Mouse (Mus musculus) intestine, embryonic 16.5 days (tissue): ENCODE measurements at regions not wholly inside any gene's neighbourhood (a gene's known extent, or its start where the extent isn't known, plus 50 kb on each side); places are given as distances from the start of the nearest gene placed in this dataset.
A peak's percentile ranks its signal among the peaks of the same experiment; 100 is the strongest.

Experiments used
- ATAC-seq: fragments of 200-750 bp; cut with Nextera tagmentation; 2 replicates; pipeline ENCODE4 v1.8.0; 2017; ENCODE audit warnings: moderate TSS enrichment, moderate library complexity
- H3K27ac ChIP-seq: fragments of 300-500 bp; sonication (generic); 2 replicates; pipeline ENCODE4 v1.5.1; 2014; ENCODE audit warnings: mild to moderate bottlenecking, low read length
- H3K27me3 ChIP-seq: fragments of 300-500 bp; sonication (generic); replicated peaks from 2 replicates; pipeline ENCODE4 v1.6.1; 2014; ENCODE audit warnings: low read length, control low read depth, mixed read lengths; ENCODE audit not compliant: control insufficient read depth, insufficient read depth
- H3K36me3 ChIP-seq: fragments of 300-500 bp; sonication (generic); 2 replicates; pipeline ENCODE4 v1.6.1; 2014; ENCODE audit warnings: low read length, control low read depth; ENCODE audit not compliant: control insufficient read depth, insufficient read depth
- H3K4me1 ChIP-seq: fragments of 300-500 bp; sonication (generic); 2 replicates; pipeline ENCODE4 v1.6.1; 2014; ENCODE audit warnings: low read length, control low read depth, mixed read lengths; ENCODE audit not compliant: control insufficient read depth, insufficient read depth
- H3K4me2 ChIP-seq: fragments of 300-500 bp; sonication (generic); 2 replicates; pipeline ENCODE4 v1.6.1; 2014; ENCODE audit warnings: low read depth, low read length, control low read depth
- H3K4me3 ChIP-seq: fragments of 300-500 bp; sonication (generic); 2 replicates; pipeline ENCODE4 v1.5.1; 2014; ENCODE audit warnings: mild to moderate bottlenecking, low read length
- H3K9ac ChIP-seq: fragments of 300-500 bp; sonication (generic); 2 replicates; pipeline ENCODE4 v1.6.1; 2014; ENCODE audit warnings: low read depth, low read length
- H3K9me3 ChIP-seq: fragments of 300-500 bp; sonication (generic); 2 replicates; pipeline ENCODE4 v1.6.1; 2016; ENCODE audit warnings: low read length, control low read depth; ENCODE audit not compliant: control insufficient read depth
- WGBS: fragments of 180-500 bp; shearing (Covaris S2); extraction: QIAGEN DNeasy Blood & Tissue Kit; methylation state at CpG from one replicate; pipeline ENCODE4 v1.1.7; 2014; 5-methylcytosine and 5-hydroxymethylcytosine counted together

DNA sequence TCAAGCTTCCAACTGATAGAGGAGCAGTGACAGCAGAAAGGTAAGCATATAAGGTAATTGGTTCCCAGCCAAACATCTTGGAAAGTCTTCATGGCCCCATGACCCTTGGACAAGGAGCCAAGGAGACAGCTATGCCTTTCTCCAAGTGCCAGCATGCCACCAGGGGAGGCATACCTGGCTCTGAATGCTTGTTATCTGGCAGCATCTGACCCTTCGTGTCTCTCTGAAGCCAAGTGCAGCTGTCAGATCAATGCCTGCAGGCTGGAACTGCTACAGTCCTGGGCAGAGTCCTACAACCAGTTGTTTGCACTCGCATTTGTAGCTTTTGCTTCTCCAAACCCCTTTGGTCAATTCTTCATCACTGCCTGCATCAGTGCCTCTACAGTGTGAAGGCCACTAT, 309.3 kb upstream of the Ppargc1a start:
- no peak overlapping the region for H3K27ac ChIP-seq
- WGBS: 82% methylated on average over 2 of the region's 2 CpGs
- no peaks in the 10 kb centered on the region for H3K27me3 ChIP-seq
- no peak for ATAC-seq
- H3K36me3 ChIP-seq: no peaks in the 10 kb centered on the region
- H3K4me3 ChIP-seq: no peak overlapping the region
- H3K4me1 ChIP-seq: no peaks in the 10 kb centered on the region
- no peak overlapping the region for H3K4me2 ChIP-seq
- H3K9ac ChIP-seq: no peak overlapping the region
- no peaks in the 10 kb centered on the region for H3K9me3 ChIP-seq

DNA sequence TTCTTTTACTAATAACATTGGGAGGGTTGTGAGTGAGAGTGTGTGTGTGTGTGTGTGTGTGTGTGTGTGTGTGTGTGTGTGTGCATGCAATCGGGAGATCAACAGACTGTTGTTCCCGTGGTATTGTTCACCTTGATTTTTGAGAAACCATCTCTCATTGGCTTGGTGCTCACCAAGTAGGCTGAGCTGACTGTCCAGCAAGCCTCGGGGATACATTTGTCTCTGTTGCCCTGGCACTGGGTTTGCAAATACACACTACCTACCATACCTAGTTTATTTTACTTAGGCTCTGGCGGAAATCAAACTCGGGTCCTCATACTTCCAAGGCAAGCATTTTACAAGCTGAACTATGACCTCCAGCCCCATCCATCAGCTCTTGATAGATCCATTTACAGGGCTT, 306.0 kb upstream of the Ppargc1a start:
- H3K4me2 ChIP-seq: no peak overlapping the region
- ATAC-seq: no peak
- H3K4me1 ChIP-seq: no peaks in the 10 kb centered on the region
- no peak overlapping the region for H3K4me3 ChIP-seq
- WGBS: 70% methylated on average over 5 of the region's 5 CpGs
- no peaks in the 10 kb centered on the region for H3K36me3 ChIP-seq
- no peak overlapping the region for H3K9ac ChIP-seq
- no peak overlapping the region for H3K27ac ChIP-seq
- no peaks in the 10 kb centered on the region for H3K9me3 ChIP-seq
- no peaks in the 10 kb centered on the region for H3K27me3 ChIP-seq

DNA sequence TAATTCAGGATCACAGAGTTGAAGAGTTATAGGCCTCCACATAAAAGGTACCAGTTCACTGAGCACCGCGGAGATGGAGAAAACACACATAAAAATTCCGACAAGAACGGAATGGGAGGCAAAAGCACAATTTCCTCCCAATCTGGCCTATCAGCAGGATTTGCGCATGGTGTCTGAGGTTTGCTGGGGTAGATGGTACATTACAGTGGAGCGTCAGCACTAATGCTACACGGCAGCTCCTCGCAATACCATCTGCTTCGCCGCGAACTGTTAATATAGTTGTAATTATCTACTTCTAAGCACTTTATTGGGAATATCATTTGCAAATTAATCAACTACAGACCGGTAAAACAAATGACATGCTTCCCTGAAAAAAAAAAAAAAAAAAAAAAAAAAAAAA, 304.2 kb upstream of the Ppargc1a start:
- H3K4me3 ChIP-seq: no peak overlapping the region

GRCm38 (mm10) chr5:51868223-51868713, 300.7 kb upstream of the Ppargc1a start:
- 52% methylated on average over 18 of the region's 18 CpGs for WGBS
- Histone ChIP-seq H3K36me3 (no peaks in the 10 kb centered on the region), H3K9ac (no peak overlapping the region), H3K9me3 (no peaks in the 10 kb centered on the region), H3K4me2 (0 out of 2 replicates have a peak overlapping the region, but pooled peaks have one; percentile 22), H3K4me1 (no peaks in the 10 kb centered on the region), H3K4me3 (no peak overlapping the region), H3K27ac (no peak overlapping the region), H3K27me3 (no peaks in the 10 kb centered on the region)
- ATAC-seq: no peak

More for the DNA sequence above, 304.2 kb upstream of the Ppargc1a start:
- ATAC-seq: no peak
- Histone ChIP-seq H3K9ac (no peak overlapping the region), H3K36me3 (no peaks in the 10 kb centered on the region), H3K27ac (no peak overlapping the region), H3K4me1 (no peaks in the 10 kb centered on the region), H3K9me3 (no peaks in the 10 kb centered on the region), H3K4me2 (no peak overlapping the region), H3K27me3 (no peaks in the 10 kb centered on the region)
- 92% methylated on average over 12 of the region's 12 CpGs for WGBS

DNA sequence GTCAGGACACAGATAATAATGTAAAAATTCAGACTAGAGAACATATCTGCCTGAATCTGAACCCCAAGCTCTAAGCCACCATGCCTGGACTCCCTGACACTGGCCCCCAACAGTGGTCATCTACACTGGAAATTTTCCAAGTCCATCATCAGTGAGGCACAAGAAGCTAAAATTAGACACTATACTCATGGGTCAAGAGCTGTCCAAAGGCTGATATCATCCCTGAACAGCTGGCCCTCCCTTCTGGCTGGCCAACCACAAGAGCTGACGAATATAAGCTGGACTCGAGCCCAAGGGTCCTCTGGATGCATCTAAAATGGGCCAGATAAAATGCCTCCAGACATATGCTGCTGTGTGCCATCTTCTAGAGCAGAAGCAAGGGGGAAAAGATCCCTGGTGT, 298.5 kb upstream of the Ppargc1a start:
- Histone ChIP-seq H3K27me3 (no peaks in the 10 kb centered on the region), H3K9me3 (no peaks in the 10 kb centered on the region), H3K27ac (no peak overlapping the region), H3K4me1 (no peaks in the 10 kb centered on the region), H3K36me3 (no peaks in the 10 kb centered on the region), H3K4me2 (no peak overlapping the region), H3K4me3 (no peak overlapping the region), H3K9ac (no peak overlapping the region)
- 76% methylated on average over 2 of the region's 2 CpGs for WGBS
- no peak for ATAC-seq

DNA sequence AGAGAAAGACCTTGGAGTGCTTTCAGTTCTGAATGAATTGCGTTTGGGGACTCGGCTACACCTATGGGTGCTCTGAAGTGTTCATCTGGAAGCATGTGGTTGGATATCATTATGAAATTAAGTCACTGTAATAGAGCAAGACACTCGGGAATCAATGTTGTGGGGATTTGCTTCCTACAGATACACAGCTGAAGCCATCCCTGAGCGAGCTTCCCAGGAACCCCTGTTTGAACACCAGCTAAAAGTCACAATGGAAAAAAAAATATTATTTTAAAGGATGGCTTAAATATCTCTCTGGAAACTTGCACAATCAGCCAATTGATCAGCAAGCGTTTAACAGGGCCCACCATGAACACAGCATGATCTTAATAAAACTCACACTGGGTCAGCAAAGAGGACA, 293.0 kb upstream of the Ppargc1a start:
- Histone ChIP-seq H3K9ac (no peak overlapping the region), H3K4me1 (no peaks in the 10 kb centered on the region), H3K4me3 (no peak overlapping the region), H3K27me3 (no peaks in the 10 kb centered on the region), H3K27ac (no peak overlapping the region), H3K36me3 (no peaks in the 10 kb centered on the region), H3K9me3 (no peaks in the 10 kb centered on the region), H3K4me2 (no peak overlapping the region)
- WGBS: 91% methylated on average over 5 of the region's 5 CpGs
- no peak for ATAC-seq

DNA sequence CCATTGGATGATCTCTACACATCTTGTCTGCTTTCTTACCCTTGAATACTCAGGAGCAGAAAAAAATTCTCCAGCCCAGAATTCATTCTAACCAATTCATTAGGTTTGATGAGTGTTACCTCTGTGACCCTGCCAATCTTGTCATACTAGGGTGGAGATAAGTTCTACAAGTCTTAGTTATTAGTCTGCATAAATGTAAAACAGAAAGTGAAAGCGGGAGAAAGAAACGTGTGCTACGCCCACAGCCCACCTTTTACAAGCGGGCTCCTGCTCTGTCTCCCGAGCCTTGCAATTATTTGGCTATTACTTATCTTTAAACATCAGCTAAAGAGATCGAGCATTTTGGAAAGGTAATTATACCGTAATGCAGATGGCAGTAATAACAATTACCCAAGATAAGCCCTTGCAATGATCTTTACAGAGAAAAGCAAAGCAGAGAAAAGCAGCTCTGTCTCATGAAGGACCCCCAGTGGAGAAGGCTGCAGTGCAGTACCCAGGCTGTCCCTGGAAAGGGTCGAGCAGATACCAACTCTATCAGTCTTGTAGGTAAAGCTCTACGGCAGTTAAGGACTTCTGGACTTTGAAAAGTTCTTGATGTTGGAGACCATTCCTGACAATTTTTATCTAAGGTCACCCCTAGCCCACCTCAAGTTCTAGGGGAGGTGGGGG, 286.1 kb upstream of the Ppargc1a start:
- no peak for ATAC-seq
- peak overlapping the region; percentile 31 for H3K4me3 ChIP-seq

GRCm38 (mm10) chr5:51850091-51850490, 282.6 kb upstream of the Ppargc1a start:
- H3K4me1 ChIP-seq: no peaks in the 10 kb centered on the region
- no peak overlapping the region for H3K4me3 ChIP-seq
- H3K9ac ChIP-seq: no peak overlapping the region
- no peak overlapping the region for H3K4me2 ChIP-seq
- H3K9me3 ChIP-seq: no peaks in the 10 kb centered on the region
- H3K27ac ChIP-seq: no peak overlapping the region
- ATAC-seq: no peak
- H3K36me3 ChIP-seq: no peaks in the 10 kb centered on the region
- no peaks in the 10 kb centered on the region for H3K27me3 ChIP-seq
- 81% methylated on average over 9 of the region's 9 CpGs for WGBS

More for the DNA sequence above, 286.1 kb upstream of the Ppargc1a start:
- peak overlapping the region; percentile 32 for H3K4me2 ChIP-seq
- no peak overlapping the region for H3K27ac ChIP-seq
- no peaks in the 10 kb centered on the region for H3K36me3 ChIP-seq
- no peaks in the 10 kb centered on the region for H3K9me3 ChIP-seq
- WGBS: 44% methylated on average over 9 of the region's 9 CpGs
- no peaks in the 10 kb centered on the region for H3K27me3 ChIP-seq
- no peaks in the 10 kb centered on the region for H3K4me1 ChIP-seq
- H3K9ac ChIP-seq: no peak overlapping the region

GRCm38 (mm10) chr5:51849236-51849635, 281.7 kb upstream of the Ppargc1a start:
- H3K4me2 ChIP-seq: no peak overlapping the region
- H3K9ac ChIP-seq: no peak overlapping the region
- no peaks in the 10 kb centered on the region for H3K27me3 ChIP-seq
- 79% methylated on average over 5 of the region's 5 CpGs for WGBS
- no peaks in the 10 kb centered on the region for H3K36me3 ChIP-seq
- ATAC-seq: no peak
- no peak overlapping the region for H3K27ac ChIP-seq
- H3K4me3 ChIP-seq: no peak overlapping the region
- no peaks in the 10 kb centered on the region for H3K4me1 ChIP-seq
- no peaks in the 10 kb centered on the region for H3K9me3 ChIP-seq

GRCm38 (mm10) chr5:51842189-51842588, 274.7 kb upstream of the Ppargc1a start:
- 81% methylated on average over 5 of the region's 5 CpGs for WGBS

More at GRCm38 (mm10) chr5:51842189-51842588, 274.7 kb upstream of the Ppargc1a start:
- ATAC-seq: no peak
- H3K27ac ChIP-seq: no peak overlapping the region
- no peak overlapping the region for H3K9ac ChIP-seq
- no peaks in the 10 kb centered on the region for H3K36me3 ChIP-seq
- H3K27me3 ChIP-seq: no peaks in the 10 kb centered on the region
- no peak overlapping the region for H3K4me2 ChIP-seq
- no peak overlapping the region for H3K4me3 ChIP-seq
- H3K9me3 ChIP-seq: no peaks in the 10 kb centered on the region
- H3K4me1 ChIP-seq: no peaks in the 10 kb centered on the region
